Mouse (Mus musculus) urinary bladder, adult 18-20 months (tissue): ENCODE results near the gene Atp6v0d1.

Source experiments
- DNase-seq, 2 experiments: peaks; one replicate each; pipeline ENCODE4 v3.0.0; 2022; ENCODE audit warnings: low spot score in 2 of 2, mixed read lengths in 2 of 2

Gene Atp6v0d1

GRCm38 (mm10) chr8:105537011-105537677 lies 28.7 kb downstream of the Atp6v0d1 start:
- DNase-seq, result peak in 1 of 2 experiments; percentile 27

GRCm38 (mm10) chr8:105536546-105536945 lies 29.3 kb downstream of the Atp6v0d1 start:
- DNase-seq, result no peak

DNA sequence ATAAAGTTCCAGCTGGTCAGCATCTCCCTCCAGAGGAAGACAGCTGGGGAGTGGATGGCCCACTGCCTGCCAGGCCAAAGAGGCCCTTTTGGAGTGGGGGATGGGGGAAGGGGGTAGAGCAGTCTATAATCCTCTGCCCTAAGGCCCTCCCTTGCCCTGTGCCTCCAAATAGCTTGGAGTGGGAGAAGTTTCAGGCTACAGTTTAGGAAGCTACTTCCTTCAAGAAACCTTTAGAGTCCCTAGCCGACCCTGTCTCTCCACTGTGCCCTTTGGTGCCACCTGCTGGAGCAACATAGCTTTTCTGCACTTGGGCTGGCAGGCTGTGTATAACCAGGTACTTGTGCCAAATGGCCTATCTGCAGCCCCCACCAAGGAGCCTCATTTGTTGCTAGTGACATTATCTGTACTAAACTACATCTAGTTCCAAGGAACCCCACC lies 31.9 kb downstream of the Atp6v0d1 start:
- DNase-seq, result peak; percentile 45 to 63

GRCm38 (mm10) chr8:105533439-105533838 lies 32.4 kb downstream of the Atp6v0d1 start:
- no peak for DNase-seq

- peak in 1 of 2 experiments; percentile 61 for DNase-seq
Measured at GRCm38 (mm10) chr8:105531774-105532173, 34.1 kb downstream of the Atp6v0d1 start.

DNA sequence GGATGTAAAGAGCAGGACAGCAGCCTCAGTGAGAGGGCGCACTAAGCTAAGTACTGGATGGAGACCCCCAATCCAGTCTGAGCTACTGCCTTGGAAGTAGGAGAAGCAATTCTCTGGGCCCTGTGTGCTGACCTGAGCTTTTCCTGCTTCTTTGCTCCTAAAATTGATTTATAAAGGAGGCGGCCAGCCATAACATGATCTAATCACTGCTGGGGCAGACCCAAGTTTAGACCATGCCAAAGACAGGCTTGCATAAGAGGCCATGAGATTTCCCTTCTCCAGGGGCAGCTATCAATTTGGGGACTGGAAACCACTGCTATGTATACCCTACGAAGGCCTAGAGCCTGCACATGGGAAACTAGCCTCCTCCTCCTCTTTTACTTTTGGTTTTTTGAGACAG lies 36.6 kb downstream of the Atp6v0d1 start:
- DNase-seq, result peak in 1 of 2 experiments; percentile 52

DNA sequence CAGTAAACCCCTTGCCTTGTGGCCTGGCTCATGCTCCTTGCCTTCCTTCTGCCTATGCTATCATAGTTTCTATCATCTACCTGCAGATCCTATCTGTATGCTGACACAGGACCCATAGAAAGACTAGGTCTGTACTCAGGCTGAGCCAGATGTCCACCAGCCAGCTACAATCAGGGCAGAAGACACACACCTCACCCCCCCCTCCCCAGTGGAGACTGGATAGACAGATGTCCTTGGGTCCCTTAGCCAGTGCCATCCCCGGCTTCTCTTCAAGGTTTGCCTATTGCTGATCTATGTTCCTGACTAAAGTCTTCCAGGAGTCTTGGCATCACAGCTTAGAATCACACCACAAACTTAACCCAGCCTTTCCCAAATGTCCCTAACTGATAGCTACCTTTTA lies 37.6 kb downstream of the Atp6v0d1 start:
- no peak for DNase-seq

- DNase-seq, result no peak
Measured at GRCm38 (mm10) chr8:105527110-105527509, 38.7 kb downstream of the Atp6v0d1 start.

DNA sequence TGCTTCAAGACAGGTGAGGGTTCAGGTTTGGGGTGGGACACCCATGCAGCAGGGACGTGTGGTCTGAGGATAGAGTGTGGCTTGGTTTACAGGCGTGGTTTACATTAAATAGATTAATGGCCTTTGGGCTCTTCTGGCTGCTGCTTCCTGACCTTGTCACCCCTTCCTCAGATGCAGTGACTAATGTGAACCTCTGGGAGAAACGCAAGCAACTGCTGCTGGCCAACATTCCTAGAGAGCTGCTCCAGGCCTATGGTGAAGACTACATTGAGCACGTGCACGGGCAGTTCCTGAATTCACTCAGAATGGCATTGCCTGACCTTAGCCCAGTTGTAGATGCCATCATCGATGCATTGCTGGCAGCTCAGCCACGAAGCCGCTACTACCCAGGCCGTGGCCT lies 43.0 kb downstream of the Atp6v0d1 start:
- no peak for DNase-seq

GRCm38 (mm10) chr8:105521995-105522769 lies 43.7 kb downstream of the Atp6v0d1 start:
- no peak for DNase-seq

DNA sequence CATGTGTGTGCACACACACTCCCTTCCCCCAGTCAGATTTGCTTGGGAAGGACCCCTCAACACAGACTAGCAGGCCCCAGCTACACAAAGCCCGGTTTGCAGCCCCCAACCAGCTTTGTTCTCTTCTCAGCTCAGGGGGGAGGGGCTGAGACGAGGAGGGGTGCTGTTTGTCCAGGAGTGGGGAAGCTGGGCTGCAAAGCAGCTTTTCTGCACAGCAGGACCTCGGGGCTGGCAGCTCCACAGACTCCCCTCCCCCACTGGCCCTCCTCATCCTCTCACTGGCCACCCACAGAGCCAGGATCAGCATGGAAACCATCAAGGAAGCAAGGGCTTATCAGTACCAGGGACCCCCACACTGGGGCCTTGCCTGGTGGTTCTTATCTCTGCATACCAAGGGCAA lies 44.8 kb downstream of the Atp6v0d1 start:
- no peak for DNase-seq

DNA sequence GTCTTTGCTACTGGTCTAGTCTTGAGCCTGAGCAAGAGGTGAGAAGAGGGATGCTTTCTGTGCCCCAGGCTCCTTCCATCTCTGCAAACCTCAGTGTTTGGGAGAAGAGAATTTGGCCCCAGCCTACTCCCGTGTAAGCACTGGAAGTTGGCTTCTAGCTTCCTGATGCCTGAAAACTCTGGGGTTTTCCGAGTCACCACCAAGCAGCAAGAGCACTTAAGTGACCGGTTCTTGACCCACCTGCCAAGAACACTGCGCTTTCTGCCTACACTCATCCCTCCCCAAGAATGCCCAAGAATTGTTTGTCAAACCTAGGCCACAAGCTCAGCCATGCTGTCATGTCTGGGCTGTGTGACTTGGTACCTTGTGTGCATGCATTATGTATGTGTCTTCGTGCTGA lies 45.3 kb downstream of the Atp6v0d1 start:
- DNase-seq, result no peak

DNA sequence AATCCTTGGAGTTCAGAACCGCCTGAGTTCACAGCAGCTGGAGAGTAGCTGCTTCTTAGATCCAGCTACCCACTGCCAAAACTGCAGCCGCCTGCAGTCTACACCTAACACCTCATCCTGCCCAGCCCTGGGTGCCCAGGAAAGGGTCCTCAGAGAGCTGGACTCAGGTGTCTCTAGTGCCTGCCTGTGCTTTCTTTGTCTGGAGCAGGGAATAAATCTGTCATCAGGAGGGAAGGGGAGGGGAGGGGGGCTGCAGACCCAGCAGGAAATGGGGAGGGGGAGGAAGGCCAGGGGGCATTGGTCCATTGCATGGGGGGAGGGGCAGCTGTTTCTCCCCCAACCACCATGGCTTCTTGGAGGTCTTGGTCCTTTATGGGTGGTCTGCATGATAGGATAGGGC lies 46.3 kb downstream of the Atp6v0d1 start:
- no peak for DNase-seq

GRCm38 (mm10) chr8:105518436-105519313 lies 47.2 kb downstream of the Atp6v0d1 start, which contains the start of gene Hsd11b2:
Hsd11b2 (plus strand) TSS chr8:105518755.
- DNase-seq, result peak in 1 of 2 experiments; percentile 56

GRCm38 (mm10) chr8:105517346-105517745 lies 48.5 kb downstream of the Atp6v0d1 start:
- DNase-seq, result no peak

- DNase-seq, result peak; percentile 52 to 60
Measured at GRCm38 (mm10) chr8:105516018-105516645, 49.7 kb downstream of the Atp6v0d1 start.

GRCm38 (mm10) chr8:105514656-105515055 lies 51.2 kb downstream of the Atp6v0d1 start:
- DNase-seq, result peak in 1 of 2 experiments; percentile 65

- DNase-seq, result no peak
Measured at GRCm38 (mm10) chr8:105514194-105514593, 51.7 kb downstream of the Atp6v0d1 start.

GRCm38 (mm10) chr8:105509997-105510735 lies 55.7 kb downstream of the Atp6v0d1 start:
- DNase-seq, result no peak

DNA sequence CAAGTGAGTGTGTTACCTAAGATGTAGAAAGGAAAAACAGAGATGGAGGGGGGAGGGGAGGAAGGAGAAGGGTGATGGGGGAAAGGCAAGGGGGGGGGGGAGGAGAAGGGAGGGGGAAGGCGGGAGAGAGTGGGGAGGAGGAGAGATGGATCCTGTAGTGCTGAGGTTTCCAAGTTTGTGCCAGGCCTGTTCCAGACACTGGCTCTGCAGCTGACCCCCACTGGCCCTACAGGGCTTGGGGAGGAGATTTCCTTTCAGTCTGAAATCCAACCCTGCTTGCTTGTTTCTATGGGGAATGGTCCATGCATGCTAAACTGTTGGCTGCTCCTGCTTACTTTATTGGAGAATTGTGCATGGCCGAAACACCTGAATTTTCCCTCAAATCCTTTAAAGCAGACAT lies 57.1 kb downstream of the Atp6v0d1 start:
- DNase-seq, result no peak

DNA sequence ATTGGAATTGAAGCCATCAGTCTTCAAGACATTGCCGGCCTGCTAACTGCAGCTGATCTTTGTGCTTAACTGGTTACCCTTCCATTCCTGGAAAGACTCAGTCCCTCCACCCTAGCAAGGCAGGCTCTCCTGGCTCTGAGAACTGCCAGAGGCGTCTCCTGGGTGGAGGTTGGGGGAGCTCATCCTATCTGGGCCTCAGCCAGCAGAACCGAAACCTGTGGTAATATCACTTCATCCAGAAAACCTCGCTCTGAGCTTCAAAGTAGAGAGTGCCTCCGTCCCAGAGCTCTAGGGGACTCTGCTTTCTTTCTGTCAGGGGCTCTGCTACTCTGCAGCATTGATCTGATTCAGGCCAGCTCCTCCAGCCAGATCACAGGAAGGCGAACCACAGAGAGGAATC lies 58.9 kb downstream of the Atp6v0d1 start:
- no peak for DNase-seq
